Mouse (Mus musculus) A20 (cell line): ENCODE data around the gene Ccdc9.
"Not testable (repeated sequence)": the region's sequence is repeated elsewhere in the genome, so short reads cannot be mapped to it uniquely, and the experiment has no call there.

ENCODE experiments used
- DNase-seq: peaks from one replicate; pipeline ENCODE4 v3.0.0-alpha.2; 2011; ENCODE audit warnings: low read depth, low spot score

The Ccdc9 gene

DNA sequence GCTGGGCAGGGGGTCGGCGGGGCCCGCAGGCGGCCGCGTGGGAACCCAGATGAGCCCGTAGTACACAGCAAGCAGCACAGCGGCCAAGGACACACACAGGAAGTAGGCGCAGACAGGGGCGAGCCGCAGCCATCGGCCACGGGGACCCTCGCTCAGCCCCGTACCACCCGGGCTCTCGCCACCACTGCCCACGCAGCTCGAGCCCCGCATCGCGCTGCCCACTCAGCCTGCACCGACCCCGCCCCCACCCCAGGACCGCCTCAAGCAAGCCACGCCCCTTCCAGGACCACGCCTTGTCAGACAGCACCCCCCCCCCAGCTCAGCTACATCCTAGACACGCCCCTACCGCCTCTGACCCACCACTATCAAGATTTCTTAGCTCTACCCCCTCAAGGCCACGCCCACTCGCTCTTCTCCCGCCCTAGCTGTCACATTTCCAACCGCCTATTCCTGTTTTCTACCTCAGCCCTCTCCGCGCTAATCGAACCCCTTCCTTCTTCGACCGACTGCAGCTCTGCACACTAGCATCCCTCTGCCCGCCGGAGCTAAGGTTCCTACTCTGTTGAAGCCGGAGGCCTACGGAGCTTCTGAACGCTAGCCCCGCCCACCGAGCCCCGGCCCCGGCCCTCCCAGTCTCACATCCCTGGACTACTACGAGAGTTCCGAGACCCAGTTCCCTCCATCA is 13.4 kb downstream of the Ccdc9 start, which contains the start of gene Inafm1:
Gene Inafm1 (minus strand): TSS at position 537 of the 685 bp plus-strand sequence.
- peak; percentile 98 for DNase-seq

DNA sequence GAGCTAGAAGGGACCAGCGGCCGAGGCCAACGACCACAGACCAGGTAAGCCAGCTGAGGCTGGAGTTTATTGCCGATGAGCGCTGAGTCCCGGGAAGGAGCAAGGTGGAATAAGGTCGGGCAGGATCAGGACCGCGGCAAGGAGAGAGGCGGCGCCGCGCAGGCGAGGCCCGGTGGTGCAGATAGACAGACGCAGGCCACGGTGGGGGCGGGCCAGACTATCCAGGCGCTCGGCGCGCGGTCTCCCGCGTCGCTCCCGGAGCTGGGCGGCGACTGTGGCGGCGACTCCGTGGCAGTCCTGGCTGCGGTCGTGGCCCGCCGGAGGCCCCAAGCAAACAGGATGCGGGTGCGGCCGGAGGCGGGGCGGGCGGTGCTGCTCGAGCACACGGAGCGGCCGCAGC is 13.9 kb downstream of the Ccdc9 start:
- no peak for DNase-seq

DNA sequence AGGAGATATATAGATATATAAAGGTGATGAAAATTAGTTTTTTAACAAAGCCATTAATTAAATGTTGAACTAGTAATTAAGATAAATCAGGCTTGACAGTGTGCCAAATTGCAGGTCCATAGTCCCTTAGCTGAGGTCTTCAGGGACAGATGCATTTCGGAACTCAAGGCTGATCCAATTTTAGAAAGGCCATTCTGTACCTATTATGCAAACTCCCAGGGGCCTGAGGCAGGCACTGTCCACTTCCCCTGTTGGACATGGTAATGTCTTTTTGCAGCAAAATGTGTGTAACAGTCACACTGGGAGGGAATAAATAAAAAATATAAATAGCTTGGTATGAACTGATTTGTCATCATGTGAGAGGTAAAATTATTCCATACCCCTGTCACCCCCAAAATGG is 15.5 kb downstream of the Ccdc9 start:
- no peak for DNase-seq

DNA sequence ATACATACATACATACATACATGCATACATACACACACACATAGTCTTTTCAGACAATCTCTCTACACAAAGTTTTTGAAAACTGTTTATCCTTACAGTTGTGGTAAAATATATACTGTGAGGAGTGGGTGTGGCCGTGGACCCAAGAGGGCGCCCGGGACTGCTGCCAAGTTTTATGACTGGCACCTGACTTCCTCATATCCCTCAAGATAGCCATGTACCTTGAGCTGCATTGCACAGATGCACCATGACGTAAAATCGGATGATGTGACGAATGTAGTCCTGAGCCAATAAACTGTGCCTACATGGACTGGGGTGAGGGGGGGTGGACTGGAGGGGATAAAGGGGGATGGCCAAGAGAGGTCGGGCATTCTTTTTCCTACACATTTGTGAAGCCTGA is 20.0 kb downstream of the Ccdc9 start:
- DNase-seq, result not testable (repeated sequence)

DNA sequence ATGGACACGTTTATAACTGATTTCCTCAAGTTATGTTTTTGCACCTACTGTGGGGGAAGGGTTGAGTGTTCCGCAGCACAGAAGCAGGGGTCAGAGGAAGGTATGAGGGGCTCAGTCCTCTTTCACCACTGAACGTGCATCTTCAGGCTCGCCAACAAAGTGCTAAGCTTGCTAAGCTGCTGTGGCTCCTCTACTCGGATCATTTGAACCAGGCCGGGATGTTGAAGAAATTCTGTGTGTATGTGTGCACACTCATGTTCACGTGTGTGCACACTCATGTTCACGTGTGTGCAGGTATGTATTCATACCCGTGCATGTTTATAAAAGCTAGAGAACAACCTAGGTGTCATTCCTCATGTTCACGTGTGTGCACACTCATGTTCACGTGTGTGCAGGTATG is 20.7 kb downstream of the Ccdc9 start:
- DNase-seq, result no peak

GRCm38 (mm10) chr7:16263843-16264242 is 22.8 kb downstream of the Ccdc9 start:
- no peak for DNase-seq

- peak; percentile 82 for DNase-seq
Measured at GRCm38 (mm10) chr7:16263015-16263787, 23.4 kb downstream of the Ccdc9 start.

DNA sequence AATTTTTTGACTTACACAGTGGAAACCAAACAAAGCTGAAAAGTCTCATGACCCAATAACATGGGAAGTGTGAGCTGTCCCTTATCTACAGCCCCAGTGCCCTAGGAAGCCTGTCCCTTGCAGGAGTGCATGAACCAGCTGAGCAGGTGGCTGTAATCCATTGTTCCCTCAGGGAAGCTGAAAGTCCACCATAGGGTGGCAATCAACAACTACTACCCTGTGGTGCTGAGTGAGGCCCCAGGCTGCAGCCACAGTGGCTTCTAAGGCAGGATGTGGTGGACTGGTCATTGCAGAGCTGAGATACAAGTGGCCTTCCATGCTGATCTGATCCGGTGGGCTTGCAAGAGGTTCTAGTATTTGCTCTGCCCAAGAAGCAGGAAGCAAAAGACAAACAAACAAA is 25.5 kb downstream of the Ccdc9 start:
- no peak for DNase-seq

GRCm38 (mm10) chr7:16259110-16259590 is 27.4 kb downstream of the Ccdc9 start, which contains the start of gene C5ar1:
TSS of gene C5ar1 (minus strand) at chr7:16259540.
- DNase-seq, result no peak

- DNase-seq, result no peak
Measured at GRCm38 (mm10) chr7:16257830-16258229, 28.8 kb downstream of the Ccdc9 start.

DNA sequence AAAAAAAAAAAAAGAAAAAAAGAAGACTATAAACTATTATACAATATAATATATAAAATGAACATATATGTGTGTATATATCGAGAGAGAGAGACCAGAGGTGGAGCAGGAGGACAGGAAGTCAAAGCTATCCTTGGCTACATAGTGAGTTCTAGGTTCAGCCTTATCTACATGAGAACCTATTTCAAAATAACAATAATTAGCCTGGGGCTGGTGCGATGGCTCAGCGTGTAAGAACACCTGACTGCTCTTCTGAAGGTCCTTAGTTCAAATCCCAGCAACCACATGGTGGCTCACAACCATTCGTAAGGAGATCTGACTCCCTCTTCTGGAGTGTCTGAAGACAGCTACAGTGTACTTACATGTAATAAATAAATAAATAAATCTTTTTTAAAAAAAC is 30.6 kb downstream of the Ccdc9 start:
- DNase-seq, result not testable (repeated sequence)

GRCm38 (mm10) chr7:16254195-16254594 is 32.4 kb downstream of the Ccdc9 start:
- DNase-seq, result no peak

DNA sequence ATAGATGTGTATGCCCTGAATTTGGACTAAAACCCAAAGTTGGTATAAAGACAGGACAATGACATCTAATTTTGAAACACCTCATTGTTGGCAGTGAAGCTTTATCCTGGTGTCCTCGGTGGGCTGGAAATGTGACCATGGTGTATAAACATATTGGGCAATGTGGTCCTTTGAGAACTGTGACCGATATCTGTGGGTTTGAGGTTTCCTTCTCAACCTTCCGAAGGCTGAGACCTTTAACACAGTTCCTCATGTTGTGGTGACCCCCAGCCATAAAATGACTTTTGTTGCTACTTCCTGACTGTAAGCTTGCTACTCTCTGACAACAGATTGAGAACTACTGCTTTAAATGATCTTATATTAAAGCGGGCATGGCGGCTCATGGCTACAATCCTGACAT is 35.9 kb downstream of the Ccdc9 start:
- no peak for DNase-seq

- DNase-seq, result no peak
Measured at GRCm38 (mm10) chr7:16245958-16246357, 40.6 kb downstream of the Ccdc9 start.

- no peak for DNase-seq
Measured at GRCm38 (mm10) chr7:16244067-16244466, 42.5 kb downstream of the Ccdc9 start, which contains the start of gene C5ar2. TSS of gene C5ar2 (minus strand) at chr7:16244154.

- DNase-seq, result no peak
Measured at GRCm38 (mm10) chr7:16242198-16242597, 44.4 kb downstream of the Ccdc9 start.

DNA sequence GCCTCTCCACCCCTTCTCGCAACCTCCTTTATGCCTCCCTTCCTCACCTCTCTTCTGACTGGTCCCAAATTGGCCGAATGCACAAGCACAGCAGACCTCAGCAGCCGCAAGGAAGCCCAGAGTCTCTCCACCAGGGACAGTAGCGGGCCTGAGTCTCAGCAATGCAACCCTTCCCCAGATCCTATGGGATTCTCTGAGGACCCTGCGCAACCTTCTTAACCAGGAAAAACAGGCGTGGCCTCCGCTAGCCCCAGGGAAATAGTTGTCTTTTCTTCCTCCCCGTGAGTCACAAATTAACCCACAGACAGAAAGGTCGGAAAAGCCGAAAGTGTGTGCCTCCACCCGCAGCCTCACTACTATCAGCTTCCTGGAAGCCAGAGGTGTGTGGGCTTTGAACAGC is 44.8 kb downstream of the Ccdc9 start:
- DNase-seq, result no peak

DNA sequence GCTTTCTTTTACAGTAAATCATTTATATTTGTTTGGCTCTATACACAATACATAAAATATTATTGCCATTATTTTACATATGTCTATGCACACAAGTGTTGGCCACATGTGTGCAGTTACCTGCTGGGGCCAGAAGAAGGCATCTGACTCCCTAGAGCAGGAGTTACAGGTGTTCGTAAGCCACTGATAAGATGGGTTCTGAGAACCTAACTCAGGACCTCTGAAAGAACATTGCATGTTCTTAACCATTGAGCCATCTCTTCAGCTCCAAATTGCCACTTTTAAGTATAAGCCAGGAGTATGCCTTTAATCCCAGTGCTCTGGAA is 45.7 kb downstream of the Ccdc9 start:
- no peak for DNase-seq

DNA sequence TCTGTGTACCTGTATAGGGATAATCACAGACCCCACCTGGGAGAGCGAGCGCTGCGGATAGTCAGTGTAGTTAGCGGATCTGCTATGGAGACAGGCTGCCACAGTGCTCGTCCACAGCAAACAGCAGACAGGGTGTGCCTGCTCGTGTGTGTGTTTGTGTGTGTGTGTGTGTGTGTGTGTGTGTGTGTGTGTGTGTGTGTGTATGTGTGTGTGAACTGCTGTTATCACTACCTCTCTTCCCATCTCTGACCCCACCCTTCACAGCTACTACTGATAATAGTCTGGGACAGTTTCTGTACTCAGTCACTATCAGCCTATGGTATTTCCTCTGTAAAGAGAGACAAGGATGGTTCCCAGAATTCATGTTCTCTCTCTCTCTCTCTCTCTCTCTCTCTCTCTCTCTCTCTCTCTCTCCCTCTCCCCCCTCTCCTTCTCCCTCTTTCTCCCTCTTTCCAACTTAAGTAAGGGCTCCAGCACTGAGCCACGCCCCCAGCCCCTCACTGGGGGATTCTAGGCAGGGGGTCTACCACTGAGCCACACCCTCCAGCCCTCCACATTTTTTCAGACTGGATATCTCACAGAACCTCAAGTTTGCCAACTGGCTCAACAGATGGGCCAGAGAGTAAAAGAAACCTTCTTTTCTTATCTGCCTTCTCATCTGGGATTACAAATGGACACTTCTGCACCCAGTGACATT is 46.2 kb downstream of the Ccdc9 start:
- DNase-seq, result no peak

DNA sequence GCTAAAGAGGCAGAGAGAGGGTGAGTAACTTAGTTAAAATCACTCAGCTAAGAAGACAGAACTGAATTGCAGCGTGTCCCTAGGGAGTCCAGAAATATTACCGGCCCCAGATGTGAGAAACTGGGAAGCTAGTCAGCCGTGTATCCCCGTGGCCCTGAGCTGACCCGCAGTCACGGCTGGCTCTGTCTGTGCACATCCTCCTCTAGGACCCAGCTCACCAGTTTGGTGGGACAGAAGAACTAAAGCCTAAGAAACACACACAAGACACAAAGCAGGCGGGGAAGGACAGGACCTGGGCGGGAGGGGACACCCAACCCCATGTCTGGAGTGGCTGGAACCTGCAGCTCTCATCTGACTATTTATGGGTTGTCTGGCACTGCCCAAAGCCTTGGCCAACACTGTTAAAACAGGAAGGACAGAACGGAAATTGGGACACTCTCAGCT is 47.0 kb downstream of the Ccdc9 start:
- peak; percentile 78 for DNase-seq

- no peak for DNase-seq
Measured at GRCm38 (mm10) chr7:16229869-16230268, 56.7 kb downstream of the Ccdc9 start.
